Mouse (Mus musculus) forebrain, postnatal 0 days (tissue): ENCODE results near the gene Kcnk2. TPM values are rescaled to one million over a fixed set of nuclear protein-coding genes. Genes with fewer than 3 reads are reported as not detected.

Experiments used
- ATAC-seq: fragments of 200-750 bp; cut with Nextera tagmentation; 2 replicates; pipeline ENCODE4 v1.8.0; 2017; ENCODE audit warnings: mild to moderate bottlenecking, moderate library complexity
- DNase-seq: peaks from one replicate; pipeline ENCODE4 v3.0.0-alpha.2; 2015
- H3K27ac ChIP-seq: fragments of 300-500 bp; sonication (generic); 2 replicates; pipeline ENCODE4 v1.5.1; 2014; ENCODE audit warnings: low read depth, mild to moderate bottlenecking, antibody characterized with exemption, low read length, moderate library complexity, mixed read lengths
- H3K27me3 ChIP-seq: fragments of 300-500 bp; sonication (generic); 2 replicates; pipeline ENCODE4 v1.6.1; 2014; ENCODE audit warnings: mild to moderate bottlenecking, low read length, mixed read lengths; ENCODE audit not compliant: insufficient read depth
- H3K36me3 ChIP-seq: fragments of 300-500 bp; sonication (generic); 2 replicates; pipeline ENCODE4 v1.6.1; 2014; ENCODE audit warnings: mild to moderate bottlenecking, moderate library complexity; ENCODE audit not compliant: insufficient read depth
- H3K4me1 ChIP-seq: fragments of 300-500 bp; sonication (generic); 2 replicates; pipeline ENCODE4 v1.6.1; 2014; ENCODE audit warnings: antibody characterized with exemption; ENCODE audit not compliant: insufficient read depth
- H3K4me2 ChIP-seq: fragments of 300-500 bp; sonication (generic); 2 replicates; pipeline ENCODE4 v1.6.1; 2014; ENCODE audit warnings: low read depth, mild to moderate bottlenecking, moderate library complexity
- H3K4me3 ChIP-seq: fragments of 300-500 bp; sonication (generic); 2 replicates; pipeline ENCODE4 v1.5.1; 2014; ENCODE audit warnings: low read depth, low read length, mixed read lengths
- H3K9ac ChIP-seq: fragments of 300-500 bp; sonication (generic); 2 replicates; pipeline ENCODE4 v1.6.1; 2014; ENCODE audit warnings: mild to moderate bottlenecking
- H3K9me3 ChIP-seq: fragments of 300-500 bp; sonication (generic); 2 replicates; pipeline ENCODE4 v1.6.1; 2016; ENCODE audit warnings: low read length
- CTCF ChIP-seq: sonication (generic); IDR thresholded peaks from 2 replicates; pipeline ENCODE4 v1.5.1; 2016; ENCODE audit warnings: antibody characterized with exemption, control low read depth, low read depth
- WGBS: fragments of 180-500 bp; shearing (Covaris S2); extraction: QIAGEN DNeasy Blood & Tissue Kit; methylation state at CpG from one replicate; pipeline ENCODE4 v1.1.7; 2014; 5-methylcytosine and 5-hydroxymethylcytosine counted together
- microRNA-seq, 2 experiments: library from miRNA; unstranded; fragments of <30 nt; microRNA quantifications; one replicate each; pipeline ENCODE4; 2016
- polyA plus RNA-seq: library from polyadenylated mRNA; unstranded; fragments of >200 nt; fragmentation: Nextera tagmentation; extraction: Ambion mirVana; gene quantifications from 2 replicates; pipeline ENCODE4 v1.2.1, GENCODE M21; 2015
- total RNA-seq: library from RNA; depleted of rRNA; stranded (reverse); fragments of >200 nt; gene quantifications from 2 replicates; pipeline ENCODE4 v1.2.3, GENCODE M21; 2014

The Kcnk2 gene
- total and polyA plus RNA-seq, 2 experiments from 2014 or later, result 20.9 to 22.0 TPM

DNA sequence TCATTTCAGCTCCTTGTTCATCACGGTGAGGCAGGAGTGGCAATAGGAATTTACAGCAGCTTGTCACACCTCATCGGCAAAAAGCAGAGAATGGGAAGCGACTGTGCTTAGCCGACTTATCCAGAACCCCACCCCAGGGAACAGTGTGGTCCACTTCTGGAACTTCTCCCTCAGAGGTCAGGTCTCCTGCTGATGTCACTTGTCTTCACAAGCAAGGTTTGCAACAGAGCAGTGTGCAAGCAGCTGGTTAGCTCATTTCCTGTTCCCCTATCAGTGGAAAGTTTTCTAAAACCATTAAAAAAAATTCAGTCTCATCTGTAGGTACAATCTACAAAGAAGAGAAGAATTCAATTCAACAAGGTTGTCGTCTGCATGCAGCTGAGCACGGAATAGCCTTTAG, 236.9 kb downstream of the Kcnk2 start:
- Histone ChIP-seq H3K27me3 (no peaks in the 10 kb centered on the region), H3K9ac (no peak overlapping the region), H3K4me2 (no peak overlapping the region), H3K9me3 (no peaks in the 10 kb centered on the region), H3K4me1 (peaks cover 3% of the 10 kb centered on the region; the same call in 1 of the 2 replicates), H3K27ac (no peak overlapping the region), H3K36me3 (no peaks in the 10 kb centered on the region), H3K4me3 (no peak overlapping the region)
- no peak for DNase-seq
- no peak for TF ChIP-seq CTCF
- 73% methylated on average over 6 of the region's 6 CpGs for WGBS
- ATAC-seq, result no peak

DNA sequence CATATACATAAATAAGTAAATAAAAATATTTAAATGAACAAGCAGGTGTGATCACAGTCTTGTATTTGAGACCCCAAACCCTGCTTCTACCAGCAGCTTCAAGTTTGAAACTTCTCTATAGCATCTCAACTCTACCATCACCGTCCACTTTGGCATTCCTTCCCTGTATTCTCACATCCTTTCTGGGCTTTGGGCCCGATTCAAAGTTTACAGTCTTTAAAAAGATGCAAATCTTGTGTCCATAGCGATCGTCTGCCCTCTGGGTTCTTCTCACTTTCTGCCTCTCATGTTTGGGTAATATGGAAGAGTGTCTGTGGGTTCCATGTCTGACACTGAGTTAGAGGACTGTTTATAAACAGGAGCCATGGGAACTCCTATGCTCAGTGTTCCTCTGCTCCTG, 237.4 kb downstream of the Kcnk2 start:
- ATAC-seq (no peak), DNase-seq (no peak)
- no peak overlapping the region for H3K27ac ChIP-seq
- H3K27me3 ChIP-seq, result no peaks in the 10 kb centered on the region
- H3K4me3 ChIP-seq, result no peak overlapping the region
- WGBS, result 57% methylated on average over 4 of the region's 4 CpGs
- no peak overlapping the region for H3K9ac ChIP-seq
- peaks cover 3% of the 10 kb centered on the region; the same call in 1 of the 2 replicates for H3K4me1 ChIP-seq
- H3K36me3 ChIP-seq, result no peaks in the 10 kb centered on the region
- H3K4me2 ChIP-seq, result no peak overlapping the region
- H3K9me3 ChIP-seq, result no peaks in the 10 kb centered on the region
- TF ChIP-seq CTCF, result no peak

DNA sequence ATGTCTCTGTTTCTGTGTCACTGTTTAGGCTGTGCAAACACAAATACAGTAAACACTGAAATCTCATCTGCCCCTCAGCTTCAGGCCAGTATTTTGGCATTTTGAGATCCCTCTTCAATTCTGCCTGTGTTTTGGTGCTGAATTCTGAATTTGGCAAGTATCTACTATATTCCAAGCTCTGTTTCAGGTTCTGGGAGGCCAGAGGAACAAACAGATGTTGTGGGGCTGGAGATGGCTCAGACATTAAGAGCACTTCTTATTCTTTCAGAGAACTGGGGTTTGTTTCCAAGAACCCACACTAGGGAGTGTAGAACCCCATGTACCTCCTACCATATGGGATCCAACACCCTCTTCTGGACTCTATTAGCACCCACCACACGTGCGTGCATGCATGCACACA, 237.8 kb downstream of the Kcnk2 start:
- no peaks in the 10 kb centered on the region for H3K9me3 ChIP-seq
- no peak overlapping the region for H3K4me2 ChIP-seq
- no peak for ATAC-seq
- no peak for TF ChIP-seq CTCF
- no peak for DNase-seq
- H3K4me1 ChIP-seq, result peaks cover 3% of the 10 kb centered on the region; the same call in 1 of the 2 replicates
- H3K27me3 ChIP-seq, result no peaks in the 10 kb centered on the region
- no peak overlapping the region for H3K27ac ChIP-seq
- H3K9ac ChIP-seq, result no peak overlapping the region
- H3K36me3 ChIP-seq, result no peaks in the 10 kb centered on the region
- 93% methylated on average over 2 of the region's 2 CpGs for WGBS
- H3K4me3 ChIP-seq, result no peak overlapping the region

Small RNAs within 50 kb of the gene (microRNA-seq; reads per million reads assigned to microRNA genes)
- 0 reads per million in 2 experiments for gene Gm24092
